Mouse (Mus musculus) heart, adult 2 months (tissue): ENCODE measurements around the gene Pkib.

Experiments
- CTCF ChIP-seq: fragments of 200-600 bp; IDR thresholded peaks from 2 replicates; pipeline ENCODE4 v1.8.1; 2022; ENCODE audit warnings: antibody characterized with exemption, mild to moderate bottlenecking, moderate library complexity
- EP300 ChIP-seq: fragments of 200-500 bp; IDR thresholded peaks from 2 replicates; pipeline ENCODE4 v1.6.1; 2011; ENCODE audit warnings: low read depth, low read length, control low read depth; ENCODE audit not compliant: insufficient read depth
- POLR2A ChIP-seq: fragments of 200-500 bp; IDR thresholded peaks from 2 replicates; pipeline ENCODE4 v1.6.1; 2011; ENCODE audit warnings: mild to moderate bottlenecking, low read depth, low read length, control low read depth; ENCODE audit not compliant: insufficient read depth

- TF ChIP-seq POLR2A (no peak), CTCF (no peak), EP300 (no peak)
Observed at GRCm38 (mm10) chr10:57755201-57755736, 123.5 kb downstream of the Pkib start.
